Mouse (Mus musculus) myocyte (in vitro differentiated cells): Measurements from ENCODE around the gene Zbed4.

Experiments used
- MAX ChIP-seq: IDR thresholded peaks from one replicate; pipeline ENCODE4 v1.6.1; 2011; ENCODE audit warnings: low read depth, mild to moderate bottlenecking, control low read depth
- POLR2A ChIP-seq: IDR thresholded peaks from one replicate; pipeline ENCODE4 v1.6.1; 2011; ENCODE audit warnings: low read depth, mild to moderate bottlenecking, control low read depth, moderate library complexity; ENCODE audit not compliant: insufficient read length
- SRF ChIP-seq: IDR thresholded peaks from one replicate; pipeline ENCODE4 v1.6.1; 2011; ENCODE audit warnings: low read depth; ENCODE audit not compliant: control insufficient read depth, insufficient read length
- TCF12 ChIP-seq: IDR thresholded peaks from one replicate; pipeline ENCODE4 v1.6.1; 2011; ENCODE audit warnings: mild to moderate bottlenecking, control low read depth; ENCODE audit not compliant: poor library complexity, insufficient read depth, severe bottlenecking
- TCF3 ChIP-seq: IDR thresholded peaks from one replicate; pipeline ENCODE4 v1.6.1; 2011; ENCODE audit warnings: low read depth, control low read depth; ENCODE audit not compliant: insufficient read length
- USF1 ChIP-seq: IDR thresholded peaks from one replicate; pipeline ENCODE4 v1.6.1; 2011; ENCODE audit warnings: low read depth, mild to moderate bottlenecking, control low read depth, moderate library complexity

DNA sequence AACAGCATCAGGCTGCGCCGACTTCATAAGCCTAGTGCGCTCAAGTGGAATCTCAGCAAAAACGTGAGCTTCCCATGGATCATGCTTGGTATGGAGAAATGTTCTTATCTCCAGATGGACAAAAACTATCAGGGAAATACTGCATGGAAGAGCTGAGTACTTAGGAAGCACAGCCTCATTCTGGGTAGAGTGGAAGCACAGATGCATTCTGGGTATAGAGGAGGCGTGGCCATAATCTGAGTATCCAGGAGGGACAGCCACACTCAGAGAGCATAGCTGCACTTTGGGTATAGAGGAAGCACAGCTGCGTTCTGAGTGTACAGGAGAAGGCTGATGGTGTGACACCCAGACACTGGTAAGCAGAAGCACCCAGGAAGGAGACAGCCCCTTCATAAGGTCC is 50.9 kb downstream of the Zbed4 start:
- TF ChIP-seq POLR2A = no peak
- TF ChIP-seq SRF = no peak
- TF ChIP-seq USF1 = no peak
- no peak for TF ChIP-seq TCF12
- TF ChIP-seq MAX = no peak
- TF ChIP-seq TCF3 = no peak
